Mouse (Mus musculus): ENCODE results near the gene Cdkl5.
"Not testable (repeated sequence)": the region's sequence is repeated elsewhere in the genome, so short reads cannot be mapped to it uniquely, and the experiment has no call there.

The Cdkl5 gene

DNA sequence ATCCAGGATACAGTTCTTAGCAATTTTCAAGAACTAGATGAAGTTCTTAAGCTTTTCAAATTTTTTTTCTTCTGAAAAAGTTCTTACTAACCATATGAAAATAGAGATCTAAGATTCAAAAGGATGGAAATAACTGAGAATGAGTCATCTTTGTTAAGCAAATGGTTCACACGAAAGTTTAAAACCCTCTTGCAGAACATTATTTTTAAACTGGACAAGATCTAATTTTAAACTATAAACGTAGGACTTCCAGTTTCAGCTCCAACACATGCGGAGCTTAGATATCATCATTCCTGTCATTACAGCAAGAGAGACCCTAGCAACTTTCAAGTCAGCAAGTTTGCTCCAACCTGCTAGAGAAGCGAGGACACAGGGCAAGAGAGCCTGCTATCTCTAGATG lies 88.0 kb downstream of the Cdkl5 start:
- no peak for DNase-seq

DNA sequence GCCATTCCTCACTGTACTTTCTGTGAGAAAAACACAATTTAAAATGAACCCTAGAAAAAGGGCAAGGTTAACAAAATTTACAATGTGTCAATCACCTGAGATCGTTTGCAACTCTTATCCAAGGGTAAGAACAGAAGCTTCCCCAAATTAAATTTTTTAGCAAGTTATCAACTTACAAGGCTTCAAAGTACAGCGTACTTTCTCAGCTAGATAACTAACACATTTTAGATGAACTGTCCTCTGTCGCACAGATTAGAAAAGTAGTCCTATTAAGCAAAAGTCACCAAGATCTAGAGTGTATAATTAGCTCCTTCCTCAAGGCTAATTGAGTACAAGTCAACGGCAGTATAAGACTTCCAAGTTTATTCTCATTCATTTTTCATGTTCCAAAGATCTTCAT lies 88.6 kb downstream of the Cdkl5 start:
- DNase-seq: no peak

GRCm38 (mm10) chrX:160905041-160905678 lies 89.3 kb downstream of the Cdkl5 start:
- DNase-seq: peak in 1 of 2 experiments; percentile 8

GRCm38 (mm10) chrX:160901118-160901517 lies 93.4 kb downstream of the Cdkl5 start:
- DNase-seq: no peak

DNA sequence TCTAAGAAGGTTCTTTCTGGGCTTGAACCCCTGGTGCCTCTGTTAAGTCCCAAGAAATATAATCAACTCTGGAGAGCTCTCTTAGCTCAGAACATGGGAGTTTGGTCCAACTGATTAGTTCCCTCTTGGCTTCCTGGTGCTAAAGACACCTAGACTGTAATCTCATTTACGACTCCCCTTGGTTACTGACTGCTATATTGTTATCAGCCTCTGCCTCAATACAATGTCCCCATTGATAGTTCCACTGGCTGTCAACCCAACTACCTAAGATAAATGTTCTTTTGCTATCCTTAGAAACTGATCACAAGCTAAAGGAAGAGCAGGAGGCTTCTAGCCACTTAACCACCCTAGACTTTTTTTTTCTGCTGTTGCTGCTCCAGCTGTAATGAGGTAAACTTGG lies 102.4 kb downstream of the Cdkl5 start:
- DNase-seq: no peak

DNA sequence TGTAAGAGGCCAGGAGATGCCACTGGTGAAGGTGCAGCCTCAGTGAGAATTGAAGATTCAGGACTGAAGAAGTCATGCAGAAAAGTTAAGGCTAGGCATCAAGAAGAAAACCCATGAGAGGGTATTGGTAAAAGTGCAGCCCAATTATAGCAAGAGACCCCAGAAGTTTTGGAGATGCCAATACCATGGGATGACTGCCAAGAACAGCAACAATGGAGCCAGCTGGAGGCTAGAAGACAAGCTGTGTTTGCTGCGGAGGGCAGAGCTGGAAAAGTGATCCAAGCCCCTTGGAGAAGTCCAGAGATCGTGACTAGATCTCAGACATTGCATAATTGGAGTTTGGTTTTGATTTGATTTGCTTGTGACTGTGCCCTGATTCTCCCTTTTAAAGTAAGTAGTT lies 108.2 kb downstream of the Cdkl5 start:
- no peak for DNase-seq

DNA sequence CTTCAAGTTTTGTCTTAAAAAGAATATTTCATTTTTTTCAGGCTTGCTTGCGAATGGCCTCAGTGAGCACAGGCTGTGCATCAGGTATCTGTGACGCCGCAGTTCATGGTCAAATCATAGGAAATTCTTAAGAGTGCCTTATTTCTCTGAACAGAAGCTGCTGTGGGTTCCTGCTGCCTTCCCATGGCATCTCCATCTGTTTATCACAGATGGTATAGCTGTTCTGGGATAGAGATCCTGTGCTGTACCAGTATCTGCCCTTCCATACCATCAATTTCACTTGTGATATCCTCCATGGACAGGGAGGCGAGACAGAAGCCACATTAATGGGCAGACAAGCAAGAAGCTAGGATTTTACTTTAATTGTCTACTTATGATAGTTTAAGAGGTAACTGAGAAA lies 127.9 kb downstream of the Cdkl5 start:
- DNase-seq: peak; percentile 29 to 47

- no peak for DNase-seq
Observed at GRCm38 (mm10) chrX:160865022-160865421, 129.5 kb downstream of the Cdkl5 start.

DNA sequence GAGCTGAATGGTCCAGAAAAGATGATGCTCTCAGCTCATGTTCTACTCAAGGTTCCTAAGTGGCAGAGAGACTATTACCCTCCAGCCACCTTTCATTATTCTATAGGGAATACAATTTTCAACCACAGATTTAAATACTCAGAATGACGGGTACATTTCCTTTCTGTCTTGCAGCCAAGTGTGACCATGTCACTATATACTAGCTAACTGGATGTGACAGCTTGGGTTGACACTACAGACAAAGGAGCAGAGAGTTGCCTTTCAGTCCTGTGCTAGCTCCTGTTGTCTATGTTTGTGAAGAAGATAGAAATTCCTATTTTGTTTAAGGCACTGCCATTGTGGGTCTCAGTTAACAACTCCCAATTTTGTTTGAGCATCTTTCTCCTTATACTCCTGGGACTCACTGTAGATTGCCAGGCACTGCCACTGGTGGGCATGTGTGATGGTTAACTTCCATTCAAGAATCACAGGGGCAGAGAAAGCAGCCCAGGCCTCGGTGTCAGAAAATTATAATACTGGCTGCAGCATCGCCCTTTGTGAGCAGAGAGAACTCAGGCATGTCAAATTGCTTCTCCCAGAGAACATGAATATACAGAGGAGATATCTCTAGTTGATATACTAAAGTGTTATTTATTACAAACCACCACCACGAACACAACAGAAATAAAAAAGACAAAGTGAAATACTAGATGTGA lies 130.7 kb downstream of the Cdkl5 start:
- peak; percentile 5 to 39 for DNase-seq

- peak; percentile 20 to 21 for DNase-seq
Observed at GRCm38 (mm10) chrX:160808226-160808625, 186.3 kb downstream of the Cdkl5 start.

DNA sequence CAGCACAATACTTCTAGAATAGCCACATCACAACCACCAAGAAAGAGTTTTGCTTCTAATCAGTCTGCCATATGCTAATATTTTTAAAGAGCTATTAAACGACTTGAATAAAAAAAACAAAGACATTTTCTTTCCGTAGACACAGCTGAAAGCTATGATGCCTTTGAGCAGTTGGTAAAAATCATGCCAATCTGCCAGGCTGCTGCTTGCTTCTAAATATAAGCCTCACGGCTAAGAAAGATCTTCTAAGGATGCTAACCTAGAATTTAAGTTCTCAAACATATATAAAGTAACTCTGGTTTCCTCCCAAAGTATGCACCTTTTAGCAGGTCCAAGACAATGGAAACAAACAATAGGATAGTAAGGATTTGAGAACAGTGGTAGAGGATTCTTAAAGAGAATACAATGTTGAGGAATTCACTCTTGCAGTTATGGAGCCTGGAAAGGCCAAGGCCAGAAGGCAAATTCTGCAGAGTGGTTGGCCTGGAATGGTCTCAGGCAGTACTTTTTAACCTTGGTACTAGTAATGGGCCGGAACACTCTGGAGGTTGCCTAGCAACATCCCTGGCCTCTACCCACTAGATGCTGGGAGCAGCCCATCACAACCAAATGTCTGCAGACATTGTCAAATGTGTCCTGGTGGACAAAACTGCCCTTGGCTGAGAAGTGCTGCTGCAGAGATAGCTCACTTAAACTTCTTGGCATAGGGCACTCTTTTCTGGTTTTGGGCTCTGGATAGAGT lies 189.9 kb downstream of the Cdkl5 start:
- no peak for DNase-seq

DNA sequence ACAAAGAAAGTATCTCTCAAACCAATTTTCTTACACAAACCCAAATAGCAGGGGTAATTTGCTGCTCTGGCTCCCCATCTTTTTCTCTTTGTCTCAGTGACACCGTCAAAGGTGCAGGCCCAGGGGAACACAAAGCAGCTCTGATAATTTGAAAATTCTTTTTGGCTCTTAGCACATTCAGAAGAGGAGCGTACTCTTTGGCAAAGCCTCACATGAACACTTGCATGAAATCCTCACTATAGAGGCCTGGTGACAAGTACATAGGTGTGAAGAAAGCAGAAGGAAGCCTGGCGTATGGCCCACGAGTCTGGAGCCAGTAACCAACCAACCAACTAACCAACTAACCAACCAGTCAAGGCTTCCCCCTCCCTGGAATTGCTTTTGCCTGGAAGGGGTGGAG lies 199.6 kb downstream of the Cdkl5 start:
- no peak for DNase-seq

DNA sequence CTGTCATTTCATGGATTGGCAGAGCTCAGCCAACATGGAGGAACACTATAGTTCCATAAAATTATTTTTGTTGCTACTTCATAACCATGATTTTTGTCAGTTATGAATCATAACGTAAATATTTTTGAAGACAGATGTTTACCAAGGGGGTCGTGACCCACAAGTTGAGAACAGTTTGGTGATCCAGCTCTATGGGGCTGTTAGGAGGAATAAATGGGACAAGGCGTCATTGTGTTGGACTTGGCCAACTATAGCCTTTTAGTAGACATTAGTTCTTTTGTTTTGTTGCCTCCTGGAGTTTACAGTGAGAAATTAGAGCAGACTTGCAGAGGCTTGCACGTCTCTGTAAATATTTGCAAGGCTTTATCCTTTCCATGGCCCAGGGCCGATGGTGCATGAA lies 212.2 kb downstream of the Cdkl5 start:
- no peak for DNase-seq

DNA sequence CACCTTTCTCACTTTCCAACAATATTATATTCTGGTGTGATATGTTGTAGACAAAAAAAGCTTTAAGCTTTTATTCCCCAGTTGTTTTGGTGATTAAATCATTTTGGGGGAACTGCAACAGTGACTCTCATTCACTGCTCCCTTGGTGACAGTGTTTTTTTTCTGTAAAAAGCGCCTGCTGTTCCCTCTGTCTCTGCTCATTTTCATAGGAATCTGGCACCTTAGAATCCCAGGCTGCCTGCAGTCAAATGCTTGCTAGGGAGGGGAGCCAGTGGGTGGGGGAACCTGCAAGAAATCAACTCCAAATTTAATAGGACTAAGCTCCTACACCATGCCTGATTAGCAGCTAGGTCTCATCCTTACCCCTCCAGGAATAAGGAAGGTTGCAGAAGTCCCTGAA lies 221.5 kb downstream of the Cdkl5 start:
- no peak for DNase-seq

DNA sequence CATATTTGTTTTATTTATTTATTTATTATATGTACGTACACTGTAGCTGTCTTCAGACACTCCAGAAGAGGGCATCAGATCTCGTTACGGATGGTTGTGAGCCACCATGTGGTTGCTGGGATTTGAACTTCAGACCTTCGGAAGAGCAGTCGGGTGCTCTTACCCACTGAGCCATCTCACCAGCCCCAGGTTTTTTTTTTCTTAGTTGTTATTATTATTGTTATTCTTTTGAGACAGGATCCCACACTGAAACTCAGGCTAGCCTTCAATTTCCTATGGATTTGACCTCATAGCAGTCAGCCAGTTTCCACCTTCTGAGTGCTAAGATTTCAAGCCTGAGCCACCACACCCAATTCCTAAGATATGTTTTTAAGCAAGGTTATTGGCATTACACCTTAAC lies 224.9 kb downstream of the Cdkl5 start:
- DNase-seq: not testable (repeated sequence)

DNA sequence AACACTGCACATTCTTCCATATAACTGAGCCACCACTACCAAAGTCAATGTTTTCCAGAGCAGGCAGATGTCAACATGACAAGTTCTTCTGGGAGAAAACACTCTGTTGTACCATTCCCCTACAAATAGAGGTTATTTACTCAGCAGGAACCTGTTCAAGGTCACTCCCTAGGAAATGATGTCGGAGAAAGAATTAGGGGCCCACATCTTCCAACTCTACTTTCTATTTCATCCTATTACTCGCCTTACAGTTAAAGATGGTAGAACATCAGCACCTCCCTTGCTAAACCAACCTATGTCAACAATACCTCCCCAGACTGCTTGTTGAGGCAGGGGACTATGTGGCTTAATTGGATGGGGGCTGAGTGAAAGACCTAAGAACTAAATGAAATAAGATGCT lies 226.8 kb downstream of the Cdkl5 start, which contains the start of gene Rs1:
Gene Rs1, plus strand, starts transcription at position 301 of the 400 bp plus-strand sequence.
- DNase-seq: no peak

DNA sequence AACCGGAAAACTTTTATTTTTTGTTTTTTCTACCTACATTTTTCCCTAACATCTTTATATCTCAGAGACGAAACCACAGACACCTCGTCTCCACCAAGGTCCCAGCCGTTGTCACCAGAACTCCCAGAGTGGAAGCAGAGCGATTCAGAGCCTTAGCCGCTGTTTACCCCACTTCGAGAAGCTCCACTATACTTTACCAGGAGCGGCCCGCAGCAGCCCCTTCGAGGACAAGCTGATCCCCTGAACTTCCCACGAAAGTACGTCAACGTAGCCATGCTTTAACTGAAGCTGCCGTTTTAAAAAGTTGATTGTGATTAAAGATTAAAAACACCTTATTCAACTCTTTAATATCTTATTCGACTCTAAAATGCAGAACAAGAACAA lies 228.3 kb downstream of the Cdkl5 start:
- DNase-seq: no peak

DNA sequence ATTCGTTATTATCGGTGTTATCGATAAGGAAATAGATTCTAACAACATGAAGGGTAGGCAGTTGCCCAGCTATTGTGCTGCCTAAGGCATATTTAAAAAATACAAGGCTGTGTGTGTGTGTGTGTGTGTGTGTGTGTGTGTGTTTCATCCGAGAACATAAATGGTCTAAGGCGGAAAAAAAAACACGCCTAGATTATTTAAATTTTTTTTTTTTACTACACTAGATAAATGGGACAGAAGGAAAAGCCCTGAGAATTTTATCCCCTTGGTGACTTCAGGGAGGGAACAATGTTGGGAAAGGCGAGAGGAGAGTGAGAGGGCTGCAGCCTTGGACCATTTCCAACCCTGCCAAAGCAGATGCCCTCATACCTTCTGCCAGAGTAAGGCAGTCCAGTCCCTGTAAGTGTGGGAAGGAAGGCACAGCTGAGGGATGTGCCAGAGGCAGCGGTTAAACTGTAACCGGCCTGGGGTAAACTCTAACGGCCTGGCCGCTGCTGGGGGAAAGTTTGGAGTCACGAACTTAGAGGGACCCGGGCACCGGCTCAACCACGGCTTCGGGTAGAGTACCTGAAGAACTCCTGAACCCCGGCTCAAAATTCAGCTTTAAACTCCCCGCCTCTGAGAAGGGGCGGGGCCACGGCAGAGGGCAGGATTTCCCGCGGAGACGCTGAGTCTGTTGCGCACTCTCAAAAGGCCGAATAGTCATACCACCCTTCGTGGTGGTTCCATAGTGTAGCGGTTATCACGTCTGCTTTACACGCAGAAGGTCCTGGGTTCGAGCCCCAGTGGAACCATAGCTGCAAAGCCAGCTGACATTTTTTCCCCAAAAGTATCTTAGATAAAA lies 228.9 kb downstream of the Cdkl5 start:
- DNase-seq: peak; percentile 88 to 93

DNA sequence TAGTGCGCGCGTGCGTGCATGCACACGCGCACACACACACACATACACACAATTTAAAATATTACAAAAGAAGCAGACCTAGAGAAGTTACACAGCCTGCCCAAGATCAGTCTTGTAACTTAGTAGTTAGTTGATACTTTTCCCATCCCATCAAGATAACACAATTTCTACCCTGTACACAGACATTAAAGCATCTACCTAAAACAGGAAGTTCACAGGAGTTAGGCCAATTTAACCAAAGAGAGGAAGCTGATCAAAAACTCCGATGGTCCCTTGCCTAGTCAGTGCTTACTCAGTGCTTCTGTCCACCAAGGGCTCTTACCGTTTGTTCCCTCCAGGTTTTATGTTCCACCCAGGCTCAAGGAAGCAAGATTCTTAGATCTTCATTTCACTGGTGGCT lies 243.7 kb downstream of the Cdkl5 start:
- DNase-seq: no peak

DNA sequence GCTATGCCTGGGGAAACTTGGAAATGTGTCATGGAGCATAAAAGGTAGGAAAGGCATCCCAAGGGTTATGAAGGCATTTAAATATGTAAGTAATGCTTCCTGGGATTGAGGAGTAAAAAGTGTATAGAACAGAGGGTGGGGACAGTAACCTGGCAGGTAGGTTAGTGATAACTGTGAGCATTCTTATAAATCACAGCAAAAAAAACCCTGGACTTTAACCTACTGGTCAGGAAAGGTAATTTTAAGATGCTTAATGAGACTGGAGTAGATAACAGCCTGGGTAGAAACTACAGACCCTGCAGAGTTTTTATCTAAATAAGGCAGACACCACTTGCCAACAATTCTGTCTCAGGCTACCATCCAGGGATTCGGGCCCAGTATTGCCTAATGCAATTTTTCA lies 245.9 kb downstream of the Cdkl5 start:
- no peak for DNase-seq

DNA sequence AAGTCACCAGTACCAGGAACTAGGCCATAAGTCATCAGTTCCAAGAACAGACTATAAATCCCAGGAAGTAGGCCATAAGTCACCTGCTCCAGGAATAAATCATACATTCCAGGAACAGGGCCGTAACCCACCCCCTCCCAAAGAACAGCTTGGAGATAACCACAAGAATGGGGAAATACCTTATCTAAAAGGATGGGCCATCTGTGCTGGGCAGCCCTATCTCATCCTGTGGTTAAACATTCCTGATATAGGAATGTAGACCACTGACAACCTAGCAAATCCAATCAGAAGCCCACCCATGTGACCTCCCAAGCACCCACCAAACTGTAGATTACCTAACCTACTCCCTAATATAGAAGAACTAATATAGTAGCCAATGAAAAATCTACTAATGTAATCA lies 249.1 kb downstream of the Cdkl5 start:
- no peak for DNase-seq

DNA sequence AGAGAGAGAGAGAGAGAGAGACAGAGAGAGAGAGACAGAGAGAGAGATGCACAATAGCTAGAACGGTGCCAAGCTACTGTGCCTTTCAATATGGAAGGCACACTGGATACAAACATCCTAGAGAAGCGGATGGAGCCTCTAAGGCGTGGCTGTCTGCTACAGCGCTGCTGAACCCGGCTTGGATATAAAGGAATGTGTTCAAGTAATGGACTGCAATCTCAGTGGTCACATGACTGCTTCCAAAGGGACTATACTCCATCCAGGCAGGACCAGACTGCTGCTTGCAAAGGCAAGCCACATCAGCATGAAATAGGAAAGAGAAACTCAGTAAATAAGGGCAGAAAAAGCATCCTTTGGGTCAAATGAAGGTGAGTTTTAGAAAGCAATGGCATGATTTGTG lies 258.9 kb downstream of the Cdkl5 start, which contains the start of gene Ppef1:
Gene Ppef1, minus strand, starts transcription at position 116 of the 400 bp plus-strand sequence.
- DNase-seq: no peak
